Mouse (Mus musculus) kidney, embryonic 15.5 days (tissue): ENCODE data around the gene Ptpn13. TPM values are rescaled to one million over a fixed set of nuclear protein-coding genes. Genes with fewer than 3 reads are reported as not detected.

Experiments used
- ATAC-seq: fragments of 200-750 bp; cut with Nextera tagmentation; replicated peaks from 2 replicates; pipeline ENCODE4 v1.8.0; 2017; ENCODE audit warnings: moderate TSS enrichment; ENCODE audit not compliant: low FRiP score
- H3K27ac ChIP-seq: fragments of 300-500 bp; sonication (generic); 2 replicates; pipeline ENCODE4 v1.5.1; 2015; ENCODE audit warnings: mild to moderate bottlenecking, inconsistent platforms
- H3K27me3 ChIP-seq: fragments of 300-500 bp; sonication (generic); 2 replicates; pipeline ENCODE4 v1.6.1; 2015; ENCODE audit warnings: inconsistent platforms
- H3K36me3 ChIP-seq: fragments of 300-500 bp; sonication (generic); 2 replicates; pipeline ENCODE4 v1.6.1; 2015; ENCODE audit warnings: inconsistent platforms
- H3K4me1 ChIP-seq: fragments of 300-500 bp; sonication (generic); 2 replicates; pipeline ENCODE4 v1.6.1; 2015; ENCODE audit warnings: inconsistent platforms
- H3K4me2 ChIP-seq: fragments of 300-500 bp; sonication (generic); 2 replicates; pipeline ENCODE4 v1.6.1; 2015; ENCODE audit warnings: moderate library complexity, mild to moderate bottlenecking, inconsistent platforms
- H3K4me3 ChIP-seq: fragments of 300-500 bp; sonication (generic); replicated peaks from 2 replicates; pipeline ENCODE4 v1.5.1; 2015; ENCODE audit warnings: mild to moderate bottlenecking, inconsistent platforms
- H3K9ac ChIP-seq: fragments of 300-500 bp; sonication (generic); 2 replicates; pipeline ENCODE4 v1.6.1; 2015; ENCODE audit warnings: mild to moderate bottlenecking, inconsistent platforms
- H3K9me3 ChIP-seq: fragments of 300-500 bp; sonication (generic); replicated peaks from 2 replicates; pipeline ENCODE4 v1.6.1; 2016; ENCODE audit warnings: inconsistent platforms
- WGBS: fragments of 180-500 bp; shearing (Covaris S2); methylation state at CpG from one replicate; pipeline ENCODE4 v1.1.7; 2015; ENCODE audit warnings: mixed read lengths; 5-methylcytosine and 5-hydroxymethylcytosine counted together
- polyA plus RNA-seq: library from polyadenylated mRNA; unstranded; fragments of >200 nt; fragmentation: Nextera tagmentation; extraction: Ambion mirVana; gene quantifications from 2 replicates; pipeline ENCODE4 v1.2.1, GENCODE M21; 2015

The Ptpn13 gene
- polyA plus RNA-seq, 1 experiment from 2014 or later = 29.8 TPM

GRCm38 (mm10) chr5:103644167-103644566, 219.2 kb downstream of the Ptpn13 start:
- H3K9ac ChIP-seq = no peak overlapping the region
- 87% methylated on average over 1 of the region's 1 CpGs for WGBS
- ATAC-seq = no peak
- H3K4me1 ChIP-seq = peaks cover 5% of the 10 kb centered on the region; the same call in 1 of the 2 replicates
- H3K4me2 ChIP-seq = no peak overlapping the region
- no peak overlapping the region for H3K27ac ChIP-seq
- no peak overlapping the region for H3K4me3 ChIP-seq
- H3K36me3 ChIP-seq = no peaks in the 10 kb centered on the region
- H3K27me3 ChIP-seq = no peaks in the 10 kb centered on the region
- no peaks in the 10 kb centered on the region for H3K9me3 ChIP-seq

DNA sequence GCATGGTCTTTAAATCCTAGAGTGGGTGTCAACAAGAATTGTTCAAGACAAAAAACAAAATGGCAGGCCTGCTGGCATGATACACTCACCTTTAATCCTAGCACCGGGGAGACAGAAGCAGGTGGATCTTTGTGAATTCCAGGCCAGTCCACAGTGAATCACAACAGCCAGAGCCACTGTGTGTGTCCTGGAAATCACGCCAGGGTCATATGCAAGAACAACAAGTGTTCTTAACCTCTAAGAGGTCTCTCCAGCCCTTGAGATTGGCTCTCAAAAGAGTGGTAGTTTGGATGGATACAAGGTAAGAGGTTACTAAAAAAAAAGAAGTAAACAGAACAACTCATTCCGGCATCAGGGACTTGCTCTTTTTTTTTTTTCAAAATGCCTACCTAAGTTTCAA, 222.3 kb downstream of the Ptpn13 start:
- Histone ChIP-seq H3K4me2 (no peak overlapping the region), H3K36me3 (no peaks in the 10 kb centered on the region), H3K9ac (no peak overlapping the region), H3K4me1 (peaks cover 5% of the 10 kb centered on the region; the same call in 1 of the 2 replicates), H3K27me3 (no peaks in the 10 kb centered on the region), H3K27ac (no peak overlapping the region), H3K4me3 (no peak overlapping the region), H3K9me3 (no peaks in the 10 kb centered on the region)
- WGBS = 88% methylated on average over 3 of the region's 3 CpGs
- ATAC-seq = no peak

Other genes starting within 250 kb of the Ptpn13 start
- 0.82 and 1.8 TPM in 2 replicates for gene Mapk10, start 213.9 kb upstream of the Ptpn13 start, polyA plus RNA-seq
- 0.19 and 0.32 TPM in 2 replicates for gene Slc10a6, start 204.2 kb downstream of the Ptpn13 start, polyA plus RNA-seq
- 0.22 TPM in 1 of 2 replicates, not detected in the other for gene 1700016H13Rik, start 230.8 kb downstream of the Ptpn13 start, polyA plus RNA-seq